Mouse (Mus musculus) CH12.LX (cell line): ENCODE results near the gene Naa40. TPM values are rescaled to one million over a fixed set of nuclear protein-coding genes. Genes with fewer than 3 reads are reported as not detected.

Source experiments
- DNase-seq: peaks from one replicate; pipeline ENCODE4 v3.0.0-alpha.2; 2013; ENCODE audit errors: extremely low read depth
- H3K27ac ChIP-seq: 2 replicates; pipeline ENCODE4 v1.5.1; 2012; ENCODE audit warnings: low read depth, mild to moderate bottlenecking, control low read depth, moderate library complexity; ENCODE audit not compliant: insufficient read depth
- H3K27me3 ChIP-seq: replicated peaks from 2 replicates; pipeline ENCODE3; 2012; ENCODE audit warnings: inconsistent platforms
- H3K36me3 ChIP-seq, 2 experiments: replicated peaks in 1 of 2; 2 replicates each; pipeline versions ENCODE3 to v1.6.1; 2012; ENCODE audit warnings: inconsistent platforms in 1 of 2, low read length in 1 of 2, mild to moderate bottlenecking in 1 of 2, mixed read lengths in 1 of 2, moderate library complexity in 1 of 2; ENCODE audit not compliant: control insufficient read depth in 1 of 2, insufficient read depth in 1 of 2
- H3K4me1 ChIP-seq, 2 experiments: 2 replicates each; pipeline ENCODE4 v1.6.1; 2012; ENCODE audit warnings: inconsistent platforms in 1 of 2, moderate library complexity in 1 of 2; ENCODE audit not compliant: insufficient read depth in 2 of 2, control insufficient read depth in 1 of 2
- H3K4me2 ChIP-seq: 2 replicates; pipeline ENCODE4 v1.6.1; 2012; ENCODE audit warnings: low read depth, mild to moderate bottlenecking, control low read depth; ENCODE audit not compliant: poor library complexity, insufficient read depth, severe bottlenecking
- H3K4me3 ChIP-seq, 3 experiments: fragments of 150-350 bp in 1 of 3; sonication (generic) in 1 of 3; replicated peaks in 1 of 3; 2 replicates each; pipeline versions ENCODE3 to v1.5.1; 2011 to 2012; ENCODE audit warnings: low read depth in 2 of 3, low read length in 2 of 3, mild to moderate bottlenecking in 2 of 3, moderate library complexity in 2 of 3, control low read depth in 1 of 3, improper control_type of control experiment in 1 of 3, inconsistent platforms in 1 of 3, mixed read lengths in 1 of 3; ENCODE audit not compliant: poor library complexity in 1 of 3
- H3K79me2 ChIP-seq: replicated peaks from 2 replicates; pipeline ENCODE4 v1.6.1; 2012; ENCODE audit warnings: mild to moderate bottlenecking, moderate library complexity; ENCODE audit not compliant: control insufficient read depth, poor library complexity, insufficient read depth, severe bottlenecking; ENCODE audit errors: extremely low read depth
- H3K9ac ChIP-seq: 2 replicates; pipeline ENCODE4 v1.6.1; 2012; ENCODE audit warnings: low read depth, mild to moderate bottlenecking, control low read depth, moderate library complexity; ENCODE audit not compliant: insufficient read depth
- H3K9me3 ChIP-seq: replicated peaks from 2 replicates; pipeline ENCODE3; 2012; ENCODE audit warnings: low read length, inconsistent platforms, mixed read lengths
- CHD2 ChIP-seq: IDR thresholded peaks from 2 replicates; pipeline ENCODE4 v1.6.1; 2011; ENCODE audit warnings: low read length, improper control_type of control experiment
- CTCF ChIP-seq, 2 experiments: IDR thresholded peaks in 1 of 2; conservative IDR thresholded peaks in 1 of 2; 2 replicates each; pipeline ENCODE4 v1.5.1; 2011 to 2012; ENCODE audit warnings: low read depth in 2 of 2, low read length in 2 of 2, improper control_type of control experiment in 1 of 2, inconsistent platforms in 1 of 2, mild to moderate bottlenecking in 1 of 2, moderate library complexity in 1 of 2
- ELF1 ChIP-seq: IDR thresholded peaks from 2 replicates; pipeline ENCODE4 v1.6.1; 2014; ENCODE audit warnings: low read depth, mild to moderate bottlenecking, inconsistent platforms, low read length, improper control_type of control experiment
- EP300 ChIP-seq: IDR thresholded peaks from 2 replicates; pipeline ENCODE4 v1.6.1; 2011; ENCODE audit warnings: low read length, improper control_type of control experiment
- JUN ChIP-seq: IDR thresholded peaks from 2 replicates; pipeline ENCODE4 v1.6.1; 2011; ENCODE audit warnings: low read depth, mild to moderate bottlenecking, low read length, improper control_type of control experiment, moderate library complexity; ENCODE audit not compliant: insufficient read depth
- KAT2A ChIP-seq: IDR thresholded peaks from 2 replicates; pipeline ENCODE4 v1.6.1; 2012; ENCODE audit warnings: low read length, improper control_type of control experiment, inconsistent platforms; ENCODE audit not compliant: insufficient replicate concordance
- MAFK ChIP-seq: IDR thresholded peaks from 2 replicates; pipeline ENCODE4 v1.6.1; 2011; ENCODE audit warnings: low read length, improper control_type of control experiment; ENCODE audit not compliant: insufficient replicate concordance
- MAX ChIP-seq: IDR thresholded peaks from 2 replicates; pipeline ENCODE4 v1.6.1; 2011; ENCODE audit warnings: low read length, improper control_type of control experiment
- MEF2A ChIP-seq: IDR thresholded peaks from 2 replicates; pipeline ENCODE4 v1.6.1; 2014; ENCODE audit warnings: low read depth, mild to moderate bottlenecking, inconsistent platforms, low read length, improper control_type of control experiment, borderline replicate concordance
- MYC ChIP-seq: IDR thresholded peaks from 2 replicates; pipeline ENCODE4 v1.6.1; 2011; ENCODE audit warnings: low read depth, mild to moderate bottlenecking, improper control_type of control experiment, low read length
- NRF1 ChIP-seq: IDR thresholded peaks from 2 replicates; pipeline ENCODE4 v1.6.1; 2014; ENCODE audit warnings: low read depth, mild to moderate bottlenecking, inconsistent platforms, low read length, improper control_type of control experiment, moderate library complexity
- PAX5 ChIP-seq: IDR thresholded peaks from 2 replicates; pipeline ENCODE4 v1.6.1; 2012; ENCODE audit warnings: low read length, inconsistent platforms, mixed read lengths
- POLR2AphosphoS2 ChIP-seq: IDR thresholded peaks from 2 replicates; pipeline ENCODE4 v1.6.1; 2011; ENCODE audit warnings: low read depth, low read length, improper control_type of control experiment
- RAD21 ChIP-seq: IDR thresholded peaks from 2 replicates; pipeline ENCODE4 v1.6.1; 2011; ENCODE audit warnings: low read depth, mild to moderate bottlenecking, low read length, improper control_type of control experiment, moderate library complexity
- SIN3A ChIP-seq: IDR thresholded peaks from 2 replicates; pipeline ENCODE4 v1.6.1; 2012; ENCODE audit warnings: low read length, improper control_type of control experiment, inconsistent platforms
- SMC3 ChIP-seq: IDR thresholded peaks from 2 replicates; pipeline ENCODE4 v1.6.1; 2011; ENCODE audit warnings: low read depth, low read length, improper control_type of control experiment
- USF2 ChIP-seq: conservative IDR thresholded peaks from 2 replicates; pipeline ENCODE4 v1.6.1; 2011; ENCODE audit warnings: low read depth, low read length, improper control_type of control experiment
- ZC3H11A ChIP-seq: IDR thresholded peaks from 2 replicates; pipeline ENCODE4 v1.6.1; 2012; ENCODE audit warnings: low read depth, mild to moderate bottlenecking, inconsistent platforms, low read length, improper control_type of control experiment
- ZKSCAN1 ChIP-seq: IDR thresholded peaks from 2 replicates; pipeline ENCODE4 v1.6.1; 2012; ENCODE audit warnings: low read depth, inconsistent platforms, low read length, improper control_type of control experiment, borderline replicate concordance
- dilution Hi-C: fragments of 300-500 bp; cut with MboI; formaldehyde crosslinking; loops from 2 replicates; pipeline ENCODE4 v1.14.3; 2020; ENCODE audit warnings: low sequenced_read_pairs; ENCODE audit not compliant: extremely low pct_unique_long_range_greater_than_20kb, extremely low pct_ligation_motif_present
- in situ Hi-C: fragments of 300-500 bp; cut with MboI; formaldehyde crosslinking; loops from 3 replicates; pipeline ENCODE4 v1.14.3; 2019; ENCODE audit warnings: low sequenced_read_pairs, low pct_ligation_motif_present, low pct_unique_long_range_greater_than_20kb, mixed read lengths
- polyA plus RNA-seq: library from polyadenylated mRNA; unstranded; fragments of >175 nt; gene quantifications from 2 replicates; pipeline ENCODE4 v1.2.1, GENCODE M21; 2012; ENCODE audit warnings: low read depth; ENCODE audit not compliant: insufficient read length
- total RNA-seq, 2 experiments: library from RNA; depleted of rRNA; stranded (reverse); fragments of 300-350 nt in 1 of 2; fragments of >200 nt in 1 of 2; gene quantifications; 2 replicates each; pipeline ENCODE4 v1.2.3; 2012 to 2014

Naa40 gene
- total and polyA plus RNA-seq, 3 experiments: 40.6 to 69.3 (median 65.7) TPM

- TF ChIP-seq ELF1: no peak
Observed at GRCm38 (mm10) chr19:7199089-7199488, 41.9 kb downstream of the Naa40 start (continued).

GRCm38 (mm10) chr19:7197445-7197844 is 43.5 kb downstream of the Naa40 start:
- Histone ChIP-seq H3K27ac (no peak overlapping the region), H3K36me3 (peaks cover 58 to 69% of the 10 kb centered on the region in 2 experiments), H3K4me2 (no peak overlapping the region), H3K9ac (no peak overlapping the region), H3K4me3 (no peak overlapping the region), H3K79me2 (no peaks in the 10 kb centered on the region), H3K4me1 (peaks cover 3 to 10% of the 10 kb centered on the region in 2 experiments; a peak in 3 of 4 replicates), H3K27me3 (no peaks in the 10 kb centered on the region), H3K9me3 (no peaks in the 10 kb centered on the region)
- dilution Hi-C loops (no loop called here), in situ Hi-C loops (no loop called here)
- TF ChIP-seq SMC3 (no peak), MAX (no peak), POLR2AphosphoS2 (no peak), MYC (no peak), CHD2 (no peak)
- DNase-seq: no peak

GRCm38 (mm10) chr19:7196741-7197270 is 44.2 kb downstream of the Naa40 start:
- no peaks in the 10 kb centered on the region for H3K9me3 ChIP-seq
- H3K9ac ChIP-seq: no peak overlapping the region
- peaks cover 0 to 7% of the 10 kb centered on the region in 2 experiments; a peak in 2 of 4 replicates for H3K4me1 ChIP-seq
- in situ Hi-C loops (no loop called here), dilution Hi-C loops (no loop called here)
- peaks cover 54 to 65% of the 10 kb centered on the region in 2 experiments for H3K36me3 ChIP-seq
- no peaks in the 10 kb centered on the region for H3K27me3 ChIP-seq
- no peaks in the 10 kb centered on the region for H3K79me2 ChIP-seq
- TF ChIP-seq JUN: no peak
- no peak for TF ChIP-seq KAT2A
- no peak for TF ChIP-seq MAFK
- H3K4me2 ChIP-seq: no peak overlapping the region
- no peak overlapping the region for H3K4me3 ChIP-seq
- DNase-seq: no peak
- no peak overlapping the region for H3K27ac ChIP-seq

GRCm38 (mm10) chr19:7195900-7196728 is 44.9 kb downstream of the Naa40 start:
- H3K4me1 ChIP-seq: no peaks in the 10 kb centered on the region
- no peak overlapping the region for H3K9ac ChIP-seq
- in situ Hi-C loops: no loop called here
- no peaks in the 10 kb centered on the region for H3K9me3 ChIP-seq
- H3K79me2 ChIP-seq: no peaks in the 10 kb centered on the region
- H3K4me3 ChIP-seq: no peak overlapping the region
- peaks cover 47 to 58% of the 10 kb centered on the region in 2 experiments for H3K36me3 ChIP-seq
- no peaks in the 10 kb centered on the region for H3K27me3 ChIP-seq
- no peak for DNase-seq
- no peak overlapping the region for H3K27ac ChIP-seq
- dilution Hi-C loops: no loop called here
- TF ChIP-seq USF2: no peak
- no peak for TF ChIP-seq MEF2A
- no peak for TF ChIP-seq PAX5
- no peak for TF ChIP-seq KAT2A
- peak; percentile 46 to 77; a peak in 3 of 4 replicates for TF ChIP-seq CTCF (conservative IDR thresholded peaks at IDR 0.05 in 1 of 2, IDR thresholded peaks at IDR 0.05 in 1 of 2; ENCODE audit: low read depth in 2 of 2, low read length in 2 of 2)
- TF ChIP-seq POLR2AphosphoS2: 0 out of 2 replicates have a peak, but pooled peaks have one; percentile 3
- TF ChIP-seq ZC3H11A: no peak
- peak; percentile 63 for TF ChIP-seq SMC3
- peak; percentile 51 for TF ChIP-seq RAD21
- TF ChIP-seq ZKSCAN1: no peak
- no peak for TF ChIP-seq EP300
- TF ChIP-seq SIN3A: no peak
- no peak for TF ChIP-seq ELF1
- TF ChIP-seq NRF1: no peak
- no peak overlapping the region for H3K4me2 ChIP-seq
